25 mouse cellular contexts compared by ENCODE assay signal in the genomic region with DNA sequence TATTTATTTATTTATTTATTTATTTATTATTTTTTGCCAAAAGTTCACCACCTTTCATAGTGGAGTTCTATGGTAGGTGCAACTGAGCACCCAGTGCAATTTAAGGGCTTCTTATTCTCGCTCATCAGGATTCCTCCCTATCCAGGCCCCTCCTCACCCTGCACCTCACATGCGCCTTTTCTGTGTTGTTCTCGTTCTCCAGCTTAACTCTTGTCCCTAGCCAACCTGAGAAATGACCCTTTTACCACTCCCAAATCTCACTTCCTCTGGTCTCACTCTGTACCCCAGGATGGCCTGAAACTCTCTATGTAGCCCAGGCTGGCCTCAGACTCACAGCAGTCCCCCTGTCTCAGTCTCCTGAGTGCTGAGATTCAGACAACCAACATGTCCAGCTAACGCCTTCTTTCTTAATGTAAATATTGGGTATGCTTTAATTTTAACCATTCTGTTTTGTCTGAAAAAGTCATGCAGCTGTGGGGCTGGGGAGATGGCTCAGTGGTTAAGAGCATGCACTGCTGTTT. TPM values are rescaled to one million over a fixed set of nuclear protein-coding genes. Genes with fewer than 3 reads are reported as not detected.
"Had no signal": no experiment of that assay in that cellular context is flagged by ENCODE, and none has a peak within 500 bp of the region (broad histone marks: within the 10 kb centered on the region; RNA-seq: fewer than 3 reads in every experiment).

No protein-coding gene starts in this region.

- DNase-seq: kidney, adult 2 months; kidney, postnatal 25 days; layer of hippocampus, adult 9-11 months; liver; midbrain, embryonic 14.5 days; right cerebral cortex, adult 18-20 months; right cerebral cortex, postnatal 14 days; right cerebral cortex, postnatal 4 days; thymus, postnatal 25 days had no signal

- H3K9ac ChIP-seq: limb, embryonic 13.5 days; liver, embryonic 12.5 days; liver, embryonic 15.5 days; neural tube, embryonic 12.5 days; neural tube, embryonic 15.5 days had no signal

- H3K27ac ChIP-seq: kidney, postnatal 0 days; layer of hippocampus, adult 2 months; limb, embryonic 10.5 days; limb, embryonic 13.5 days; liver, embryonic 12.5 days; liver, embryonic 15.5 days; macrophage; neural tube, embryonic 12.5 days; neural tube, embryonic 15.5 days; stomach, postnatal 0 days had no signal

- H3K4me3 ChIP-seq: layer of hippocampus, adult 2 months; limb, embryonic 10.5 days; limb, embryonic 13.5 days; liver, embryonic 12.5 days; liver, embryonic 15.5 days; neural tube, embryonic 12.5 days; neural tube, embryonic 15.5 days had no signal

- H3K4me1 ChIP-seq: limb, embryonic 13.5 days; liver, embryonic 12.5 days; liver, embryonic 15.5 days; neural tube, embryonic 12.5 days had no signal

- H3K36me3 ChIP-seq: limb, embryonic 10.5 days; limb, embryonic 13.5 days; liver, embryonic 12.5 days; liver, embryonic 15.5 days; neural tube, embryonic 12.5 days; neural tube, embryonic 15.5 days had no signal

- H3K27me3 ChIP-seq: neural tube, embryonic 12.5 days; neural tube, embryonic 15.5 days had no signal

- H3K4me2 ChIP-seq: limb, embryonic 13.5 days; liver, embryonic 12.5 days; liver, embryonic 15.5 days; midbrain, embryonic 11.5 days; neural tube, embryonic 12.5 days; neural tube, embryonic 15.5 days had no signal

- H3K9me3 ChIP-seq: limb, embryonic 10.5 days; limb, embryonic 13.5 days; liver, embryonic 12.5 days; liver, embryonic 15.5 days; neural tube, embryonic 12.5 days; neural tube, embryonic 15.5 days had no signal

- ATAC-seq: liver, embryonic 12.5 days had no signal

RNA-seq across cellular contexts. Expression of gene H2-Aa, which starts 14.1 kb away (rescaled TPM):
- polyA plus RNA-seq: limb, embryonic 10.5 days; midbrain, embryonic 11.5 days had no signal

RNA-seq across cellular contexts. Expression of gene H2-Eb2, which starts 23.7 kb away (rescaled TPM):
- total RNA-seq: layer of hippocampus, adult 2 months; layer of hippocampus, postnatal 25 days; left cerebral cortex, adult 18-20 months; left cerebral cortex, postnatal 25 days had no signal
- polyA plus RNA-seq: intestine, postnatal 0 days; kidney, postnatal 0 days; limb, embryonic 10.5 days; limb, embryonic 13.5 days; liver, embryonic 12.5 days; liver, embryonic 15.5 days; midbrain, embryonic 11.5 days; midbrain, embryonic 14.5 days; neural tube, embryonic 12.5 days; stomach, embryonic 14.5 days; stomach, postnatal 0 days had no signal

RNA-seq across cellular contexts. Expression of gene Btnl2, which starts 52.9 kb away (rescaled TPM):
- polyA plus RNA-seq: limb, embryonic 10.5 days; midbrain, embryonic 14.5 days; neural tube, embryonic 12.5 days; neural tube, embryonic 15.5 days had no signal
